Mouse (Mus musculus) heart, embryonic 13.5 days (tissue): ENCODE measurements around the gene Stx3. TPM values are rescaled to one million over a fixed set of nuclear protein-coding genes. Genes with fewer than 3 reads are reported as not detected.
A peak's percentile ranks its signal among the peaks of the same experiment; 100 is the strongest.

Experiments used
- ATAC-seq: fragments of 200-750 bp; cut with Nextera tagmentation; 2 replicates; pipeline ENCODE4 v1.8.0; 2017; ENCODE audit warnings: moderate TSS enrichment; ENCODE audit not compliant: insufficient number of reproducible peaks, low FRiP score, low TSS enrichment; ENCODE audit errors: extremely low read depth
- H3K27ac ChIP-seq: fragments of 300-500 bp; sonication (generic); replicated peaks from 2 replicates; pipeline ENCODE4 v1.5.1; 2015; ENCODE audit warnings: moderate library complexity, mild to moderate bottlenecking, inconsistent platforms
- H3K27me3 ChIP-seq: fragments of 300-500 bp; sonication (generic); replicated peaks from 2 replicates; pipeline ENCODE4 v1.6.1; 2015; ENCODE audit warnings: mild to moderate bottlenecking, inconsistent platforms
- H3K36me3 ChIP-seq: fragments of 300-500 bp; sonication (generic); 2 replicates; pipeline ENCODE4 v1.6.1; 2015; ENCODE audit warnings: mild to moderate bottlenecking, inconsistent platforms
- H3K4me1 ChIP-seq: fragments of 300-500 bp; sonication (generic); 2 replicates; pipeline ENCODE4 v1.6.1; 2015; ENCODE audit warnings: inconsistent platforms
- H3K4me2 ChIP-seq: fragments of 300-500 bp; sonication (generic); 2 replicates; pipeline ENCODE4 v1.6.1; 2015; ENCODE audit warnings: inconsistent platforms, mild to moderate bottlenecking, moderate library complexity
- H3K4me3 ChIP-seq: fragments of 300-500 bp; sonication (generic); 2 replicates; pipeline ENCODE4 v1.5.1; 2015; ENCODE audit warnings: moderate library complexity, mild to moderate bottlenecking, inconsistent platforms
- H3K9ac ChIP-seq: fragments of 300-500 bp; sonication (generic); 2 replicates; pipeline ENCODE4 v1.6.1; 2015; ENCODE audit warnings: inconsistent platforms, mild to moderate bottlenecking, moderate library complexity
- H3K9me3 ChIP-seq: fragments of 300-500 bp; sonication (generic); 2 replicates; pipeline ENCODE4 v1.6.1; 2016; ENCODE audit warnings: inconsistent platforms
- WGBS: fragments of 180-500 bp; shearing (Covaris S2); methylation state at CpG from one replicate; pipeline ENCODE4 v1.1.7; 2015; ENCODE audit warnings: mixed read lengths; 5-methylcytosine and 5-hydroxymethylcytosine counted together
- polyA plus RNA-seq: library from polyadenylated mRNA; unstranded; fragments of >200 nt; fragmentation: Nextera tagmentation; extraction: Ambion mirVana; gene quantifications from 2 replicates; pipeline ENCODE4 v1.2.1, GENCODE M21; 2015

The Stx3 gene
- polyA plus RNA-seq = 4.6 and 5.2 TPM in 2 replicates

GRCm38 (mm10) chr19:11819143-11819700 is at the start of gene Stx3:
Gene Stx3, minus strand, starts transcription at chr19:11819403.
- H3K36me3 ChIP-seq = no peaks in the 10 kb centered on the region
- peaks cover 13% of the 10 kb centered on the region for H3K27me3 ChIP-seq
- no peak within 1 kb of the TSS for H3K27ac ChIP-seq
- peak within 1 kb of the TSS; percentile 98 for H3K4me2 ChIP-seq
- WGBS = under 1% methylated on average over 20 of the region's 20 CpGs
- H3K4me1 ChIP-seq = peaks cover 29% of the 10 kb centered on the region
- peak within 1 kb of the TSS; percentile 88 for H3K9ac ChIP-seq
- peak within 1 kb of the TSS; percentile 78 for H3K4me3 ChIP-seq
- no peaks in the 10 kb centered on the region for H3K9me3 ChIP-seq
- ATAC-seq = no peak

DNA sequence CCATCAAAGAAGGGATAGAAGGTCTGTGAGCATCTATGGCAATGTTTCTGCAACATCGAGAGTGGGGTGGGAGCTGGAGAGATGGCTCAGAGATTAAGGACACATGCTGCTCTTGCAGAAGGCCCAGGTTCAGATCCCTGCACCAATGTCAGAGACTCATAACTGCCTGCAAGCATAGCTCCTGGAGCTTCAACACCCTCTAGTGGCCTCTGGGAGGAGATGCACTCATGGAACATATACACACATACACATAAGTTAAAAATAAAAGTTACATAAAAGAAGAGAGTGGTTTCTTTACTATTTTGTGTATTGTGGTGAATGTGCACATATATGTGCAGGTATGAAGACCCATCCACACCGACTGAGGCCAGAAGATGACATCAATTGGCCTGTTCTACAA is 48.6 kb upstream of the Stx3 start:
- no peaks in the 10 kb centered on the region for H3K36me3 ChIP-seq
- H3K4me3 ChIP-seq = no peak overlapping the region
- no peak for ATAC-seq
- no peak overlapping the region for H3K9ac ChIP-seq
- no peaks in the 10 kb centered on the region for H3K27me3 ChIP-seq
- H3K27ac ChIP-seq = no peak overlapping the region
- 76% methylated on average over 2 of the region's 2 CpGs for WGBS
- peaks cover 11% of the 10 kb centered on the region; the same call in 1 of the 2 replicates for H3K9me3 ChIP-seq
- no peaks in the 10 kb centered on the region for H3K4me1 ChIP-seq
- no peak overlapping the region for H3K4me2 ChIP-seq

GRCm38 (mm10) chr19:11860966-11861365 is 41.8 kb upstream of the Stx3 start, which contains the start of gene Olfr1418:
Gene Olfr1418, minus strand, starts transcription at chr19:11861066.
- WGBS = 75% methylated on average over 1 of the region's 1 CpGs
- ATAC-seq = no peak
- H3K9me3 ChIP-seq = 0 out of 2 replicates have a peak, but pooled peaks cover 6% of the 10 kb centered on the region

GRCm38 (mm10) chr19:11856506-11856905 is 37.3 kb upstream of the Stx3 start:
- 67% methylated on average over 6 of the region's 6 CpGs for WGBS
- no peak overlapping the region for H3K4me2 ChIP-seq
- H3K4me3 ChIP-seq = no peak overlapping the region
- no peak for ATAC-seq
- no peak overlapping the region for H3K27ac ChIP-seq
- H3K36me3 ChIP-seq = no peaks in the 10 kb centered on the region
- H3K27me3 ChIP-seq = no peaks in the 10 kb centered on the region
- H3K9me3 ChIP-seq = 0 out of 2 replicates have a peak, but pooled peaks cover 4% of the 10 kb centered on the region
- peaks cover 5% of the 10 kb centered on the region; the same call in 1 of the 2 replicates for H3K4me1 ChIP-seq
- H3K9ac ChIP-seq = no peak overlapping the region

More at GRCm38 (mm10) chr19:11860966-11861365, 41.8 kb upstream of the Stx3 start, which contains the start of gene Olfr1418:
- Histone ChIP-seq H3K9ac (no peak within 1 kb of the TSS), H3K4me1 (no peaks in the 10 kb centered on the region), H3K27ac (no peak within 1 kb of the TSS), H3K4me2 (no peak within 1 kb of the TSS), H3K27me3 (no peaks in the 10 kb centered on the region), H3K36me3 (no peaks in the 10 kb centered on the region), H3K4me3 (no peak within 1 kb of the TSS)

GRCm38 (mm10) chr19:11854821-11855220 is 35.6 kb upstream of the Stx3 start:
- no peaks in the 10 kb centered on the region for H3K27me3 ChIP-seq
- H3K4me3 ChIP-seq = no peak overlapping the region
- H3K4me1 ChIP-seq = peaks cover 5% of the 10 kb centered on the region; the same call in 1 of the 2 replicates
- 0 out of 2 replicates have a peak, but pooled peaks cover 4% of the 10 kb centered on the region for H3K9me3 ChIP-seq
- 73% methylated on average over 2 of the region's 2 CpGs for WGBS
- no peak overlapping the region for H3K27ac ChIP-seq
- ATAC-seq = no peak
- H3K4me2 ChIP-seq = no peak overlapping the region
- H3K36me3 ChIP-seq = no peaks in the 10 kb centered on the region
- no peak overlapping the region for H3K9ac ChIP-seq

DNA sequence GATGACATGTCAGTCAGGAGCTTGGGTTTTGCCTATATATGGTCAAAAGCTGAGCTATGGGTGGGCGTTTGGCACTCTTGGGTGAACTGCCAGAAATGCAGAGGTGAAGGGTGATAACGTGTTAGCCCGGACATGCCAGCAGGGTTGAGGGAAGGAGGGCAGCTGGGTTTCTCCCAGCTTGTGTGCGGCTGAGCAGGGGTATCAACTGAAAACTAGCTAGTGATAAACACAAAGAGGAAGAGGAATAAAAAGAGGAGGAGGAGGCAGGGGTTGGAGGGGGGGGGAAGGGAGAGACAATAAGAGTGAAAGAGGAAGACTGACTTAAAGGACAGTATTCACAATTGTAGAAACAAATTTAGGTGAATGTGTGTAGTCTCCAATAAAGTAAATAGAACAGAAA is 33.4 kb upstream of the Stx3 start:
- ATAC-seq = no peak
- Histone ChIP-seq H3K36me3 (no peaks in the 10 kb centered on the region), H3K4me2 (no peak overlapping the region), H3K4me1 (peaks cover 5% of the 10 kb centered on the region; the same call in 1 of the 2 replicates), H3K9ac (no peak overlapping the region), H3K27me3 (no peaks in the 10 kb centered on the region), H3K9me3 (0 out of 2 replicates have a peak, but pooled peaks cover 4% of the 10 kb centered on the region), H3K4me3 (no peak overlapping the region), H3K27ac (no peak overlapping the region)
- WGBS = 22% methylated on average over 4 of the region's 4 CpGs

- Histone ChIP-seq H3K36me3 (no peaks in the 10 kb centered on the region), H3K27ac (no peak overlapping the region), H3K9me3 (no peaks in the 10 kb centered on the region), H3K9ac (no peak overlapping the region), H3K27me3 (no peaks in the 10 kb centered on the region), H3K4me1 (no peaks in the 10 kb centered on the region), H3K4me3 (no peak overlapping the region), H3K4me2 (no peak overlapping the region)
- ATAC-seq = no peak
- WGBS = 64% methylated on average over 4 of the region's 4 CpGs
Observed at GRCm38 (mm10) chr19:11846333-11846732, 27.1 kb upstream of the Stx3 start.

- H3K9ac ChIP-seq = no peak within 1 kb of the TSS
- no peaks in the 10 kb centered on the region for H3K36me3 ChIP-seq
- no peaks in the 10 kb centered on the region for H3K4me1 ChIP-seq
- H3K27me3 ChIP-seq = no peaks in the 10 kb centered on the region
- H3K27ac ChIP-seq = no peak within 1 kb of the TSS
- 76% methylated on average over 4 of the region's 4 CpGs for WGBS
- no peaks in the 10 kb centered on the region for H3K9me3 ChIP-seq
- no peak for ATAC-seq
- no peak within 1 kb of the TSS for H3K4me2 ChIP-seq
- H3K4me3 ChIP-seq = no peak within 1 kb of the TSS
Observed at GRCm38 (mm10) chr19:11839119-11839518, 19.9 kb upstream of the Stx3 start, which contains the start of gene Olfr1417. Gene Olfr1417, minus strand, starts transcription at chr19:11839219.

GRCm38 (mm10) chr19:11823346-11824065 is 4.3 kb upstream of the Stx3 start:
- Histone ChIP-seq H3K4me1 (peaks cover 14% of the 10 kb centered on the region), H3K36me3 (no peaks in the 10 kb centered on the region), H3K4me2 (no peak overlapping the region), H3K9me3 (no peaks in the 10 kb centered on the region), H3K9ac (no peak overlapping the region), H3K27ac (no peak overlapping the region), H3K4me3 (no peak overlapping the region), H3K27me3 (no peaks in the 10 kb centered on the region; the same call in 1 of the 2 replicates)
- ATAC-seq = no peak
- WGBS = 38% methylated on average over 4 of the region's 4 CpGs

GRCm38 (mm10) chr19:11820211-11820610 is 1.0 kb upstream of the Stx3 start:
- WGBS = 29% methylated on average over 6 of the region's 6 CpGs

DNA sequence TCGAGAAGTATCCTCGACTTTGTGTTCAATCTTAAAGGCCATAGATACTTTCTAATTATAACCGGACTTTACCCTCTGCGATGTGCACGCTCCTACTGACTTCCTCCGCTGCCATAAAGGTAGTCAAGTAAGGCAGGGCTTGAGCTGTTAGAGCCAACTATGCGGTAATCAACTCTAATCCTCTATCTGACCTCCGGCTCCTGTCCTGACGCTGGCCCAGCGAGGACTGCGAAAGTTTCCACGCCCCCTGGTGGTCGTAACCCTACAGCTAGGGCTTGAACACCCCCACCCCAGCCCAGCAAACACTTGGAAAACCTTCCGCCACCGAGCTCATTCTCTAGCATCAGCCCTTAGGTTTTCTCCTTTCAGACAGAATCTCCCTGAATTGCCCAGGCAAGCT is 597 bp upstream of the Stx3 start:
- no peaks in the 10 kb centered on the region for H3K36me3 ChIP-seq
- peak overlapping the region; percentile 78 for H3K4me3 ChIP-seq
- peaks cover 13% of the 10 kb centered on the region for H3K27me3 ChIP-seq
- H3K9me3 ChIP-seq = no peaks in the 10 kb centered on the region
- H3K27ac ChIP-seq = no peak overlapping the region
- WGBS = under 1% methylated on average over 15 of the region's 15 CpGs
- H3K4me2 ChIP-seq = peak overlapping the region; percentile 98
- H3K4me1 ChIP-seq = peaks cover 29% of the 10 kb centered on the region
- ATAC-seq = no peak
- H3K9ac ChIP-seq = peak overlapping the region; percentile 88

More at GRCm38 (mm10) chr19:11820211-11820610, 1.0 kb upstream of the Stx3 start:
- Histone ChIP-seq H3K9ac (peak overlapping the region; percentile 88), H3K4me2 (peak overlapping the region; percentile 98), H3K4me3 (peak overlapping the region; percentile 78), H3K4me1 (peaks cover 29% of the 10 kb centered on the region), H3K36me3 (no peaks in the 10 kb centered on the region), H3K9me3 (no peaks in the 10 kb centered on the region), H3K27ac (no peak overlapping the region), H3K27me3 (peaks cover 13% of the 10 kb centered on the region)
- no peak for ATAC-seq
